Mouse (Mus musculus) cerebellum, adult (tissue): ENCODE measurements around the gene Cds1.

Source experiments
- ATAC-seq: cut with Nextera tagmentation; 2 replicates; pipeline ENCODE4 v1.9.2; 2017; ENCODE audit warnings: mild to moderate bottlenecking, moderate library complexity, mixed read lengths; ENCODE audit not compliant: insufficient number of reproducible peaks, low FRiP score, low TSS enrichment

The Cds1 gene

GRCm38 (mm10) chr5:101772621-101773020 is 7.7 kb downstream of the Cds1 start:
- no peak for ATAC-seq

GRCm38 (mm10) chr5:101775262-101775661 is 10.3 kb downstream of the Cds1 start:
- no peak for ATAC-seq

GRCm38 (mm10) chr5:101776528-101776927 is 11.6 kb downstream of the Cds1 start:
- ATAC-seq = no peak

- no peak for ATAC-seq
Observed at GRCm38 (mm10) chr5:101779376-101779863, 14.5 kb downstream of the Cds1 start.

- no peak for ATAC-seq
Observed at GRCm38 (mm10) chr5:101780918-101781317, 16.0 kb downstream of the Cds1 start.

- ATAC-seq = no peak
Observed at GRCm38 (mm10) chr5:101784328-101784727, 19.4 kb downstream of the Cds1 start.

- no peak for ATAC-seq
Observed at GRCm38 (mm10) chr5:101784787-101785186, 19.9 kb downstream of the Cds1 start.

GRCm38 (mm10) chr5:101785921-101786614 is 21.1 kb downstream of the Cds1 start:
- no peak for ATAC-seq

GRCm38 (mm10) chr5:101789770-101790169 is 24.8 kb downstream of the Cds1 start:
- ATAC-seq = no peak

GRCm38 (mm10) chr5:101790560-101790959 is 25.6 kb downstream of the Cds1 start:
- ATAC-seq = no peak

GRCm38 (mm10) chr5:101792665-101793064 is 27.7 kb downstream of the Cds1 start:
- ATAC-seq = no peak

GRCm38 (mm10) chr5:101801891-101802290 is 37.0 kb downstream of the Cds1 start:
- no peak for ATAC-seq

GRCm38 (mm10) chr5:101802358-101803022 is 37.6 kb downstream of the Cds1 start:
- ATAC-seq = no peak

GRCm38 (mm10) chr5:101811296-101812169 is 46.6 kb downstream of the Cds1 start:
- 0 out of 2 replicates have a peak, but pooled peaks have one; percentile 31 for ATAC-seq

- ATAC-seq = no peak
Observed at GRCm38 (mm10) chr5:101816822-101817221, 51.9 kb downstream of the Cds1 start.

- no peak for ATAC-seq
Observed at GRCm38 (mm10) chr5:101819216-101819615, 54.3 kb downstream of the Cds1 start.

GRCm38 (mm10) chr5:101819844-101820243 is 54.9 kb downstream of the Cds1 start:
- ATAC-seq = no peak

GRCm38 (mm10) chr5:101821052-101821451 is 56.1 kb downstream of the Cds1 start:
- ATAC-seq = no peak

- no peak for ATAC-seq
Observed at GRCm38 (mm10) chr5:101821491-101822310, 56.8 kb downstream of the Cds1 start.

- ATAC-seq = no peak
Observed at GRCm38 (mm10) chr5:101822311-101822670, 57.4 kb downstream of the Cds1 start.
